Mouse (Mus musculus): ENCODE results near the gene Rhoq. TPM values are rescaled to one million over a fixed set of nuclear protein-coding genes. Genes with fewer than 3 reads are reported as not detected.

The Rhoq gene
- polyA plus RNA-seq (2012; rRNA removed) = 18.4 and 35.5 TPM in 2 replicates

GRCm38 (mm10) chr17:86962894-86963585 lies at the start of gene Rhoq:
Gene Rhoq, plus strand, starts transcription at chr17:86963082.

DNA sequence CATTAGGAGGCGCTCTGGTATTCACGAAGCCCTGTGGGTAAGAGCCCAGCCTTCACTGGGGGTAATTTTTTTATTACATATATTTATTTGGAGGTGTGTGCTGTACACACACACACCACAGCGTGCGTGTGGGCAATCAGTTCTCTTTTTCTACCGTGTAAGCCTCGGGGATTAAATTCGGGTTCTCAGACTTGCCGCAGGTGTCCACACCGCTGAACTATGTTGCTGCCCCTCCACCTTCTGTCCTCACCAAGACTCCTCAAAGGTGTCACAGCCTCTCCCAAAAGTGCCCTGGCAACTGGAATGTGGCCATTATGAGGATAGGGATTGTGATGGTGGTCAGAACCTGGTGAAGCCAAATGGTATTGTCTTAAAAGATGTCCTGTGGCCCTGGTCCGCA lies 45.8 kb upstream of the Rhoq start, which contains the start of gene Tmem247:
Tmem247 (plus strand) TSS at position 301 of the 400 bp plus-strand sequence.

DNA sequence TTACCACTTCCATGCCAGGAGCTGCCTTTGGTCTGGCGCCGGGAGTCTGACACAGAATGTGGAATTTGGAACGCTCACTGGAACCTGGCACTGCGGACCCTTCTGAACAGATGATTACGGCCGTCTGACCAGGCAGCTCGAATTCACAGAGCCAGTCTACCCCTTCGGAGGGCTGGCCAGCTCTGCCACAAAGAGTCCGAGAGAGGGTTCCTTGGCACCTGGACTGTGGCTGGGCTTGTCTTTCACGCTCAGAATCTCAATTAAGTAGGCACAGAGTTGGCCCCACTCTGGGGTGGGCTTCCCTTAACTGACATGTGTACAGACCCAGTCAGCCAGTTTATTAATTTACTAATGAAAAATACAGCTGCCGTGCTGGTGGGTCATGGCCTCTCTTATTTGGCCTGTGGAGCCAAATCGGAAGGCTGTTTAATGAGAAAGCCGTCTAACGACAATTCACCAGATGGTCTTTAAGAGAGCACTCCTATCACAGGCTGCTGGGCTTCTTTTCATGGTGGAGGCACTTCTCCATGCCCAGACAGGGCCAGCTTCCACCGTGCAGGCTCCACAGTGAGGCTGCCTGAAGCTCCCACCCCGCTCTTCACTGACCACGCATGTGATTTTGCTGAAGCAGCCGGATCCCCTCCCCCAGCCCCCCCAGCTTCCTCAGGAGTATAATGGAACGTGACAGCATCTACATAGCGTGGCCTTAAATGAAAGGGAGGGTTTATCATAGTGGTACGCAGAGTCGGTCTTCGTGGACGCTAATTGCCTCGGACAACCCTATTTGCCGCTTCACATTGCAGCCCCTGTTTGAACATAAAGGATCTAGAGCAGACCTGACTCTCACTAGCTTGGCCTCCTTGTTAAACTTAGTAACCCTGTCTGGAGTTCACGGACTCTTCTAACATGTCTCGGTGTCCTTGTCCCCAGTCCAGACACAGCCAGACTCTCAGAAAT lies 14.8 kb upstream of the Rhoq start, which contains the start of gene Atp6v1e2:
Atp6v1e2 (minus strand) TSS at position 58 of the 957 bp plus-strand sequence.

DNA sequence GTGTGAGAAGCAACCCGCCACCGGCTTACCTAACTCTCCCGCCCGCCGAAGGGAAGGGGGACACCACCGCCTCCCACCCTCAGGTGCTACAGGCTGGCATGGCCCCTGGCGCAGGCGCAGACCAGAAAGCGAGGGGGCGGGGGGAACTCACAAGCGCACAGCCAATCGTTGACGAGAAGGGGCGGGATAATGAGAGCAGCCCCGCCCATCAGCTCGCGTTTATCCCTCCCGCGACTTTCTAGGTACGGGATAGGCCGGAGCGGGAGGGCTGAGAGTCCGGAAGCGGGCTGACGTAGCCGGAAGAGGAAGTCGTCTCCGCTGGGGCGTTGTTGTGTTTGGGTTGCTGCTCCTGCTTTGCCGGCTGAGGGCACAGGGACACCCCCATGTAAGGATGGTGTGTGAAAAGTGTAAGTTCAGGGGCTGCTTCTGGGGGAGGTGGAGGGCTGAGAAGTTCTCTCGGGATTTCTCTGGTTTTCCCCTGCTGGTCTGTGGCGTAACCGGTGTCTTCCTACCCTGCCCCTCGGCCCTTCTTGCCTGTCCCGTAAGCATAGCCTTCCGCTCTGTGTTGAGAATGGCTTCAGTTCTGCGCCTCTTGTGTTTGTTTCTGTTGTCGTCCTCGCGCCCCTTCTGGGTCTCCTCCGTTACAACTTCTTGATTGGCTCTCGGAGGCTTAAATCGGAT lies 62.5 kb downstream of the Rhoq start, which contains the start of the genes Pigf and Cript:
Pigf (minus strand) TSS at position 138 of the 681 bp plus-strand sequence.
Cript (plus strand) TSS at position 282 of the 681 bp plus-strand sequence.

Other genes starting within 250 kb of the Rhoq start
- gene Epas1, start 209.4 kb upstream of the Rhoq start, polyA plus RNA-seq (2012; rRNA removed) = 7.6 and 12.9 TPM in 2 replicates
- gene Tmem247, start 45.7 kb upstream of the Rhoq start, polyA plus RNA-seq (2012; rRNA removed) = not detected in 2 replicates
- 0.07 and 0.29 TPM in 2 replicates for gene Atp6v1e2, start 15.2 kb upstream of the Rhoq start, polyA plus RNA-seq (2012; rRNA removed)
- 21.3 and 32.3 TPM in 2 replicates for gene Pigf, start 62.3 kb downstream of the Rhoq start, polyA plus RNA-seq (2012; rRNA removed)
- gene Cript, start 62.5 kb downstream of the Rhoq start, polyA plus RNA-seq (2012; rRNA removed) = 54.1 and 77.6 TPM in 2 replicates
- gene Socs5, start 144.6 kb downstream of the Rhoq start, polyA plus RNA-seq (2012; rRNA removed) = 11.3 and 15.8 TPM in 2 replicates